Mouse (Mus musculus) effector memory CD4-positive, alpha-beta T cell, adult 7 months (primary cell): Measurements from ENCODE around the gene Banf2. TPM values are rescaled to one million over a fixed set of nuclear protein-coding genes. Genes with fewer than 3 reads are reported as not detected.

Experiments used
- polyA plus RNA-seq: library from polyadenylated mRNA; unstranded; fragments of 100-300 nt; shearing (Covaris generic); gene quantifications from one replicate; pipeline ENCODE4 v1.2.1, GENCODE M21; 2017

Gene Banf2
- polyA plus RNA-seq: not detected

DNA sequence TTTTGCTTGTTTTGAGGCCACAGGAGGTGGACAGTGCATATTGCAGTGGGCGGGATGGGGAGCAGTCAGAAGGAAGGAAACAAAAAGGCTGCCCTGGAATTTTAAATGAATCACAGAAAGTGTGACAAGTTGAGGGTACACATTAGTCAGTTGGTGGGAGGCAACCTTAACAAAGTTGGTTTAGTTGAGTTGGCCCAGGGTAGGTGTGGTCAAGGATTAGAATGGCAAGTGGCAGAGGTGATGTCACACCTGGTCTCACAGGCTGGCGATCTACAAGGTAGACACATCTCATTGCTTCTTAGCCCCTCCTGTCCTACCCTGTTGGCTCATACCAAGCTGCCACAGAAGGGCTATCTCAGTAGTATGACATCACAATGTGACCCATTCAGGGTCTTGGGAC is at the start of gene Banf2:
Banf2 (plus strand) TSS at position 396 of the 400 bp plus-strand sequence.

DNA sequence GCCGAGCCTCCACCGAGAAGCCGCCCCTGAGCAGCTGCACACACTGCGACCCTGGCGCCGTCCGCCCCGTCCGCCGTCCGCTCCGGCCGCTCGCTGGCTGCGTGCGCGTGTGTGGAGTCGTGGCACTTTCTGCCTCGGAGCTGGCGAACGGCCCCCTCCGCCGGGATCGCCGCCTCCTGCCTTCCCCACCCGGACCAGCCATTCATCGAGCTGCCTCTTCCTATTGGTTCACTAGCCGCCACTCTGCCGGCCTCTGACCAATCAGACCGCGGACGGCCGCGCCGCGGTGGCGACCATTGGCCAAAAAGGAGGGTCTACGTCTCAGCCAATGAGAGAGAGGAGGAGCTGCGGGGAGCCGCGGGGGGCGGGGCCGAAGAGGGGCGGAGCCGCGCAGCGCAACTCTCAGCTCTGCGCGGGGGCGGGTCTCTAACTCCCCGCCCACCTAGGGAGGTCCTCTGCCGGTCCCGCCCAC is 21.7 kb upstream of the Banf2 start, which contains the start of gene Rrbp1:
Rrbp1 (minus strand) TSS at position 184 of the 472 bp plus-strand sequence.

Other genes with a start within 250 kb of the Banf2 start
- gene Bfsp1, start 169.9 kb upstream of the Banf2 start, polyA plus RNA-seq: 0.23 TPM
- 24.5 TPM for gene Dstn, start 117.7 kb upstream of the Banf2 start, polyA plus RNA-seq
- gene Rrbp1, start 21.8 kb upstream of the Banf2 start, polyA plus RNA-seq: 30.4 TPM
- 6.8 TPM for gene Mgme1, start 237.6 kb downstream of the Banf2 start, polyA plus RNA-seq
- gene Snx5, start 237.8 kb downstream of the Banf2 start, polyA plus RNA-seq: 169 TPM